Mouse (Mus musculus) liver, embryonic 14.5 days (tissue): ENCODE data around the gene Rdx. TPM values are rescaled to one million over a fixed set of nuclear protein-coding genes. Genes with fewer than 3 reads are reported as not detected.
A peak's percentile ranks its signal among the peaks of the same experiment; 100 is the strongest.

Source experiments
- ATAC-seq: fragments of 200-750 bp; cut with Nextera tagmentation; 2 replicates; pipeline ENCODE4 v1.8.0; 2017; ENCODE audit warnings: moderate number of reproducible peaks, mild to moderate bottlenecking, moderate library complexity; ENCODE audit not compliant: insufficient read depth
- DNase-seq, 3 experiments: peaks; one replicate each; pipeline ENCODE4 v3.0.0-alpha.2; 2012 to 2013; ENCODE audit warnings: low read depth in 3 of 3, low spot score in 3 of 3
- H3K27ac ChIP-seq: fragments of 300-500 bp; sonication (generic); 2 replicates; pipeline ENCODE4 v1.5.1; 2014; ENCODE audit warnings: moderate library complexity, mild to moderate bottlenecking, control low read depth, inconsistent platforms
- H3K27me3 ChIP-seq: fragments of 300-500 bp; sonication (generic); 2 replicates; pipeline ENCODE4 v1.6.1; 2014; ENCODE audit warnings: mild to moderate bottlenecking, low read length, moderate library complexity; ENCODE audit not compliant: control insufficient read depth, insufficient read depth
- H3K36me3 ChIP-seq: fragments of 300-500 bp; sonication (generic); replicated peaks from 2 replicates; pipeline ENCODE4 v1.6.1; 2014; ENCODE audit warnings: low read depth; ENCODE audit not compliant: control insufficient read depth, insufficient read depth
- H3K4me1 ChIP-seq, 2 experiments: fragments of 200-500 bp in 1 of 2; fragments of 300-500 bp in 1 of 2; sonication (generic) in 1 of 2; replicated peaks; 2 replicates each; pipeline ENCODE4 v1.6.1; 2012 to 2014; ENCODE audit warnings: antibody characterized with exemption in 1 of 2, inconsistent platforms in 1 of 2, low read length in 1 of 2; ENCODE audit not compliant: control insufficient read depth in 2 of 2, insufficient read depth in 2 of 2
- H3K4me2 ChIP-seq: fragments of 300-500 bp; sonication (generic); 2 replicates; pipeline ENCODE4 v1.6.1; 2014; ENCODE audit warnings: low read depth, mild to moderate bottlenecking, control low read depth, moderate library complexity
- H3K4me3 ChIP-seq, 2 experiments: fragments of 200-500 bp in 1 of 2; fragments of 300-500 bp in 1 of 2; sonication (generic) in 1 of 2; 2 replicates each; pipeline ENCODE4 v1.5.1; 2012 to 2014; ENCODE audit warnings: low read depth in 2 of 2, low read length in 2 of 2, mild to moderate bottlenecking in 2 of 2, control low read depth in 1 of 2, inconsistent platforms in 1 of 2, moderate library complexity in 1 of 2; ENCODE audit not compliant: insufficient read depth in 1 of 2
- H3K9ac ChIP-seq: fragments of 300-500 bp; sonication (generic); replicated peaks from 2 replicates; pipeline ENCODE4 v1.6.1; 2014; ENCODE audit warnings: mild to moderate bottlenecking, control low read depth, moderate library complexity
- H3K9me3 ChIP-seq: fragments of 300-500 bp; sonication (generic); 2 replicates; pipeline ENCODE4 v1.6.1; 2016; ENCODE audit warnings: low read length, mixed read lengths; ENCODE audit not compliant: control insufficient read depth
- CTCF ChIP-seq: IDR thresholded peaks from 2 replicates; pipeline ENCODE4 v1.5.1; 2016; ENCODE audit warnings: antibody characterized with exemption, low read depth, control low read depth
- EP300 ChIP-seq: IDR thresholded peaks from 2 replicates; pipeline ENCODE4 v1.6.1; 2016; ENCODE audit warnings: antibody characterized with exemption, low read depth
- WGBS: fragments of 180-500 bp; shearing (Covaris S2); extraction: QIAGEN DNeasy Blood & Tissue Kit; methylation state at CpG from one replicate; pipeline ENCODE4 v1.1.7; 2014; ENCODE audit not compliant: insufficient replicate concordance; 5-methylcytosine and 5-hydroxymethylcytosine counted together
- polyA plus RNA-seq, 2 experiments: library from polyadenylated mRNA; depleted of rRNA in 1 of 2; stranded (reverse) in 1 of 2; unstranded in 1 of 2; fragments of >200 nt; fragmentation: Nextera tagmentation in 1 of 2; extraction: Ambion mirVana in 1 of 2; gene quantifications; 2 replicates each; pipeline versions ENCODE4 v1.2.1 to v1.2.3; 2012 to 2014

The Rdx gene
- polyA plus RNA-seq, 2 experiments: 28.0 to 69.6 TPM

GRCm38 (mm10) chr9:52027257-52028020 is 19.5 kb upstream of the Rdx start:
- Histone ChIP-seq H3K9me3 (no peaks in the 10 kb centered on the region), H3K4me3 (no peak overlapping the region), H3K4me2 (no peak overlapping the region), H3K27ac (no peak overlapping the region), H3K4me1 (peaks cover 3 to 6% of the 10 kb centered on the region in 2 experiments; a peak in 2 of 4 replicates), H3K27me3 (no peaks in the 10 kb centered on the region), H3K9ac (no peak overlapping the region), H3K36me3 (no peaks in the 10 kb centered on the region)
- DNase-seq (no peak), ATAC-seq (0 out of 2 replicates have a peak, but pooled peaks have one; percentile 28)
- TF ChIP-seq EP300 (no peak), CTCF (no peak)
- 48% methylated on average over 5 of the region's 5 CpGs for WGBS

- DNase-seq (peak in 1 of 3 experiments; percentile 14), ATAC-seq (no peak)
- H3K9me3 ChIP-seq: no peaks in the 10 kb centered on the region
- H3K36me3 ChIP-seq: no peaks in the 10 kb centered on the region
- WGBS: 36% methylated on average over 9 of the region's 9 CpGs
- TF ChIP-seq CTCF (no peak), EP300 (no peak)
- no peak overlapping the region for H3K4me2 ChIP-seq
- peaks cover 3 to 6% of the 10 kb centered on the region in 2 experiments; a peak in 3 of 4 replicates for H3K4me1 ChIP-seq
- no peaks in the 10 kb centered on the region for H3K27me3 ChIP-seq
- no peak overlapping the region for H3K9ac ChIP-seq
- no peak overlapping the region for H3K4me3 ChIP-seq
- H3K27ac ChIP-seq: no peak overlapping the region
These were observed 18.2 kb upstream of the Rdx start for GRCm38 (mm10) chr9:52028521-52029405.

- 59% methylated on average over 2 of the region's 2 CpGs for whole genome bisulfite sequencing
- Histone ChIP-seq H3K4me1 (peaks cover 3 to 11% of the 10 kb centered on the region in 2 experiments; a peak in 3 of 4 replicates), H3K4me2 (no peak overlapping the region), H3K4me3 (no peak overlapping the region), H3K27me3 (no peaks in the 10 kb centered on the region), H3K9me3 (no peaks in the 10 kb centered on the region), H3K36me3 (no peaks in the 10 kb centered on the region), H3K27ac (no peak overlapping the region), H3K9ac (no peak overlapping the region)
- TF ChIP-seq CTCF (no peak), EP300 (no peak)
- ATAC-seq (peak; percentile 35; the same call in 1 of the 2 replicates), DNase-seq (peak in 1 of 3 experiments; percentile 17)
These were observed 15.5 kb upstream of the Rdx start for GRCm38 (mm10) chr9:52031501-52031900.

- Histone ChIP-seq H3K4me3 (no peak overlapping the region), H3K27me3 (no peaks in the 10 kb centered on the region), H3K9ac (no peak overlapping the region), H3K27ac (no peak overlapping the region), H3K4me1 (peaks cover 0 to 5% of the 10 kb centered on the region in 2 experiments; a peak in 1 of 4 replicates), H3K4me2 (no peak overlapping the region), H3K9me3 (no peaks in the 10 kb centered on the region), H3K36me3 (no peaks in the 10 kb centered on the region)
- 67% methylated on average over 1 of the region's 1 CpGs for WGBS
- TF ChIP-seq CTCF (no peak), EP300 (no peak)
- DNase-seq: no peak
- ATAC-seq: no peak
These were observed 9.5 kb upstream of the Rdx start for GRCm38 (mm10) chr9:52037493-52037892.

GRCm38 (mm10) chr9:52041657-52042056 is 5.3 kb upstream of the Rdx start:
- Histone ChIP-seq H3K9me3 (no peaks in the 10 kb centered on the region), H3K27ac (no peak overlapping the region), H3K4me3 (no peak overlapping the region), H3K27me3 (no peaks in the 10 kb centered on the region), H3K36me3 (no peaks in the 10 kb centered on the region), H3K4me1 (peaks cover 0 to 2% of the 10 kb centered on the region in 2 experiments; a peak in 2 of 4 replicates), H3K4me2 (no peak overlapping the region), H3K9ac (no peak overlapping the region)
- ATAC-seq (no peak), DNase-seq (no peak)
- WGBS: 66% methylated on average over 2 of the region's 2 CpGs
- no peak for TF ChIP-seq CTCF
- no peak for TF ChIP-seq EP300
